Mouse (Mus musculus) Muller cell, postnatal 12 days (primary cell): Measurements from ENCODE around the gene Rabggta.

Experiments used
- DNase-seq: peaks from one replicate; pipeline ENCODE4 v3.0.0-alpha.2; 2015; ENCODE audit errors: inconsistent ontology term

Gene Rabggta

DNA sequence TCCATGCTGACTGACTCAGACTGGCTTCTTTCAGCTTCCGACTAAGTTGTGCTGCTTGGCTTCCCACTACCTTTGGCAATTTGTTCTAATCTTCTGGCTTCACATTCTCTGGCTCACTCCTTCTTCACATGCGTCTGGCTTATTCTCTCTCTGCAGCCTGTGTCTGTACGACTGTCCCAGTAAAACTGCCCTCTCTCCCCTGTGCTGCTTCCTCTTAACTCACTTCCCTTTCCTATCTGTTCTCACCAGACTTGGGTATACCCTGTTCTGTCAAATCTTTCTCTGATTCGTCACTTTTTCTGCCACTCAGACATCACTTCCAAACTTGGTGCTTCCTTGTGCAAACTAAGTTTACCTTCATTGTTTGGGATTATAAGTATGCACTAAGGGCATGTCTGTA, 24.8 kb downstream of the Rabggta start:
- no peak for DNase-seq

DNA sequence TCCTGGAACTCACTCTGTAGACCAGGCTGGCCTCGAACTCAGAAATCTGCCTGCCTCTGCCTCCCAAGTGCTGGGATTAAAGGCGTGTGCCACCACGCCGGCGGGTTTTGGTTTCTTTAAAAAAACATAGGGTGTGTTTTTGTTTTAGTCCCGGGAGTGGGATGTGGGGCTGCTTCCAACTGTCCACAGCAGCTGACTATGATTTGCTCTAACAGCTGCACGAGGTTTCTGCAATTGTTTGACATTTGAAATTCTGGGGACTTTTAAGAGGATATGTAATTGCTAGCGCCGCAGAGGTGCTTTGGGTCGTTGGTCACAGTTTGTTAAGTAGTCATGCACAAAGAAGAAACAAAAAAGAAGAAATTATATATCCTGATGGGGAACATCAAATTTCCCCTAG, 32.6 kb downstream of the Rabggta start:
- no peak for DNase-seq

DNA sequence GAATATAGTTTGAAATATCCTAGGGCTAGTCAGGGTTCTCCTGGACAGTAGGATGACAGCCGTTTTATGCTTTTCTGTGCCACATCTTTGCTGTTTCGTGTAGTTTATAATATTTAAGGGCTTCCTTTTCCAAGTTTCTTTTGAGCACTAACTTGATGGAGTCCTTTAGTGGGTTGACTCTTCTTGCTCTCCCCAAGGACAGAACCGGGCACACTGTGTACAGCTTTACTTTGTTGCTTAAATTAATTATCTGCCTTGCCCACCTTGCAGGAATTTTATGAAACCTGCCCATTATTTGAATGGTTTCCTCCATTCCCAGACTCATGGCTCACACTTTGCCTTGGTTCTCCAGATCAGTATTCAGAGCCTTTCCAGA, 40.0 kb downstream of the Rabggta start:
- no peak for DNase-seq

DNA sequence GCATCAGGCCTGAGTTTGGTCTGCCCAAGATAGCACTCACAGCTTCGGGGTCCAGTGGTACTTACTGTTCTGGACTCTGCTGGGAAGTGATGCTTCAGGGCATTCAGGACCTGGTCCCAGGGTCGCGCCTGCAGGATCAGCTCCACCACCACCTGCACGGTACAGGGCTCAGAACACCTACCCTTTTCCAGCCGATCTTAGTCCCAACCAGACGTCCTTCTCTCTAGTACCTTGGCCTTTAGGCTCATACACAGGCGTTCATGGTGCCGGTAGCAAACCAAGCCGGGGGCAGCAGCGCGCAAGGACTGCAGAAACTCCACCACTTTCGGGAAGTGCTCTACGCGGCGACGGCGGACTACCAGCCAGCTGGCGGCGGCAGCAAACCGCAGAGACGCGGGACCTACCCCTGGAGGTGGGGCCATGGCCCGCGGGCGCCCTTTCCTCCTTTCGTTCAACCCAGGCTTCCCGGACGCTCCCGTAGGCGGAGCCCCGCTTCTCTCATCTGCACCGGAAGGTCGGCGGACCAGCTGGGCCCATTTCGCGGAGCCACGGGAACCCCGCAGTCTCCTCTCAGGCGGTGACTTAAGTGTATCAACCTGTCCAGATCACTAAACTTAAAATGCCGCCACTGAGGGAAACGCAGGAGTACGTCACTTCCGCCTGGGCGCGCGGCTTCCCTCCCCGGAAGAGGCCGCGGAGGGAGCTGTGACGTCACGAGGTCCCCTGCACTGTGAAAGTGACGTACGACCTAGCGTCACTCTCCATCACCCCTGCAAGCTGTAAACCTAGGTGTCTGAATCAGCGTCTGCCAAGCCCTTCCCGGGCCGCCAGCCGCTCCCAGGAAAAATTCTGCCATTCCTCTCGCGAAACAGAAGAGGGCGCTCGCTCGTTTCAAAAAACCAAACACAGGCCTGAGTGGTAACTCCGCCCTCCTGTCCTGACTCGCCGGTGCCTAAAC, 40.6 kb downstream of the Rabggta start, which contains the start of gene Tinf2:
TSS of gene Tinf2 (minus strand) at position 661 of the 958 bp plus-strand sequence.
- peak; percentile 97 for DNase-seq

DNA sequence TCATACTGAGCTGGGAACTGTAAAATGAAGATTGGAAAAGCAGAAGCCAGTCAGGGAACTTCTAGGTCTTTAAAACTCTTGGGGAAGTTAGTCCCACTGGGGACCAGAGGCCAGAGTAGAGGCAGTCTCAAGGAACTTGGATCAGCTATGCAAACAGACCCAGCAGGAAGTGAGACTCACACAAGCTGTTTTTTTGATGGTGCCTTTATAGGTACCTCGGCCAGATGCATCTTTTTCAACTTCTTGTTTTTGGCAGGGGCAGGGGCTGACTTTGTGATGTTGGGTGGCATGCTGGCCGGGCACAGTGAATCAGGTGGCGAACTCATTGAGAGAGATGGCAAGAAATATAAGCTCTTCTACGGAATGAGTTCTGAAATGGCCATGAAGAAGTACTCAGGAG, 44.4 kb downstream of the Rabggta start:
- no peak for DNase-seq

DNA sequence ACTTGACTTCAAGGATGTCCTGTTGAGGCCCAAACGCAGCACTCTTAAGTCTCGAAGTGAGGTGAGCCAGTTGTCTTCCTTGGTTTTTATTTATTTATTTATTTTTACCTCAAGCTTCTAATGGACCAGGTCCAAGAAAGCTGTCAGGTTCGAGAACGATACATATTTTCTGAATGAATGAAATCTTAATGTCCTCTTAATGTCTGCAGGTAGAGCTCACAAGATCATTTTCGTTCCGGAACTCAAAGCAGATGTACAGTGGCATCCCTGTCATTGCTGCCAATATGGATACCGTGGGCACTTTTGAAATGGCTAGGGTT, 49.4 kb downstream of the Rabggta start:
- DNase-seq: no peak

DNA sequence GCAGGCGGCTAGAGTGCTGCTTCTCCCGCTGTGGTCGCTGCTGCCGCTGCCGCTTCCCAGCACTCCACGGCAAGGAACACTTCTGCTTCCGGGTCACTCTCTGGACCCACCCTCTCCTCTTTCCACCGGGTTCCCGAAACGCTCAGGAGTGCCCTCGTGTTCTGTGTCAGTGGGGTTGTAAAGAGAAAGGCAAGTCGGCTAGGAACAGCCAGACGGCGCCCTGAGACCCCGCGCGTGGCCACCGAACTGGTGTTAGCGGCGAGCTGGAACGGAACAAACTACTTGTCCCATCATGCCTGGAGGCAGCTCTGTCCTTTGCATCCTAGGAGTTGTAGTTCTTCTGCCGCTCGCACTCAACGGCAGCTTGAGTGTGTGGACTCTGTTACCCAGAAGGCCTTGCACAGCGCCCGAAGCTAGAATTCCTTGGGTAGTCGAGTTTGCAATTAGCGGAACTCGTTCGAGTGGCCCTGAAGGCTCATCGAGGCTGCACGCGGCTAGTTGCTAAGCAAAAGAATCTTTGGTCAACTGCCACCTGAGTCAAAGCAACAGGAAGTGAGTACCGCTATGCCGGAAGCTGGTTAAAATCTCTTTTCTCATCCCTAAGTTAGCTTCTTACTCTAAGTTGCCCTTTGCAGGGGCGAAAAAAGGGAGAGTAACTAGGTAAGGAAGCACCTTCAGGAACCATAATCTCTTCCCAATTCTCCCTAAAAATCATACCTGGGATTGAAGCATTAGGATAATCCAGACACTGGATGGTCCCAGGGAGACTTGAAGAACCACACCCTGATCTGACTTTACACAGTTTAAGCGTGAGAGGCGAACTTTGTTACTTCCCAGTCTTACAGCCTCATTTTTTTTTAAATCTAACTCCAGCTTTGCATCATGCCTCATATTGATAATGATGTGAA, 50.0 kb downstream of the Rabggta start, which contains the start of the genes Gmpr2 and Nedd8:
TSS of gene Gmpr2 (plus strand) at position 109 of the 908 bp plus-strand sequence.
TSS of gene Nedd8 (minus strand) at position 292 of the 908 bp plus-strand sequence.
- DNase-seq: peak; percentile 96

DNA sequence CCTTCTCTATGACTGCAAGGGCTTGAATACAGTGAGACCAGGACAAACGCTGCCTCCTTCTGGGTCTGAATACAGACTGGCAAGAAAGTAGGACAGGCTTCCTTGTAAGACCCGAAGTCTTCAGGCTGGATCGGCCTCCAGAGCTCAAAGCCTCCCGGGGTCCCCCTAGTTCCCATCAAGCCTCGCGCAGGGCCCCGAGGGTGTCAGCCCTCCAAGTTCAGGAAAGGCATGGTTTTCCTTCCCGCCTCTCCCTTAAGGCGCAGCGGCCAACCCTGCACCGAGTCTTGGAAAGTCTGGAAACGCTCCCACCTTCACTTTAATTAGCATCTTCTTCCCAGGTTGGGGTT, 50.6 kb downstream of the Rabggta start:
- no peak for DNase-seq
